Mouse (Mus musculus) spleen, adult 2 months (tissue): ENCODE data around the gene Rab4a. TPM values are rescaled to one million over a fixed set of nuclear protein-coding genes. Genes with fewer than 3 reads are reported as not detected.

Source experiments
- DNase-seq, 2 experiments: peaks; one replicate each; pipeline versions ENCODE4 v3.0.0 to v3.0.0-alpha.2; 2012 to 2021; ENCODE audit warnings: low spot score in 2 of 2, low read depth in 1 of 2
- H3K27ac ChIP-seq: fragments of 200-500 bp; 2 replicates; pipeline ENCODE4 v1.5.1; 2012; ENCODE audit warnings: low read length, inconsistent platforms; ENCODE audit not compliant: insufficient read depth
- H3K27me3 ChIP-seq: fragments of 200-500 bp; 2 replicates; pipeline ENCODE4 v1.6.1; 2012; ENCODE audit warnings: mild to moderate bottlenecking, moderate library complexity, low read length, inconsistent platforms; ENCODE audit not compliant: control insufficient read depth, insufficient read depth
- H3K36me3 ChIP-seq: fragments of 200-500 bp; 2 replicates; pipeline ENCODE4 v1.6.1; 2012; ENCODE audit warnings: mild to moderate bottlenecking, low read length, inconsistent platforms; ENCODE audit not compliant: control insufficient read depth, insufficient read depth
- H3K4me1 ChIP-seq: fragments of 200-500 bp; 2 replicates; pipeline ENCODE4 v1.6.1; 2011; ENCODE audit warnings: inconsistent platforms; ENCODE audit not compliant: control insufficient read depth, insufficient read depth, insufficient read length
- H3K4me3 ChIP-seq: fragments of 200-500 bp; 2 replicates; pipeline ENCODE4 v1.5.1; 2011; ENCODE audit warnings: mild to moderate bottlenecking, inconsistent platforms; ENCODE audit not compliant: insufficient read depth, insufficient read length; ENCODE audit errors: extremely low read depth
- CTCF ChIP-seq: fragments of 200-500 bp; IDR thresholded peaks from 2 replicates; pipeline ENCODE4 v1.5.1; 2011; ENCODE audit warnings: mild to moderate bottlenecking, inconsistent platforms; ENCODE audit not compliant: insufficient read depth, insufficient read length, insufficient replicate concordance; ENCODE audit errors: extremely low read depth
- POLR2A ChIP-seq: fragments of 200-500 bp; IDR thresholded peaks from 2 replicates; pipeline ENCODE4 v1.6.1; 2011; ENCODE audit warnings: low read depth, low read length, inconsistent platforms
- WGBS: fragments of 180-500 bp; shearing (Covaris S2); methylation state at CpG from one replicate; pipeline ENCODE4 v1.1.7; 2018; 5-methylcytosine and 5-hydroxymethylcytosine counted together
- polyA plus RNA-seq: library from polyadenylated mRNA; depleted of rRNA; stranded (reverse); fragments of >200 nt; gene quantifications from 2 replicates; pipeline ENCODE4 v1.2.3, GENCODE M21; 2012

Rab4a gene
- polyA plus RNA-seq, 1 experiment, result 4.2 TPM

GRCm38 (mm10) chr8:123793900-123794299 is 11.9 kb upstream of the Rab4a start:
- no peak overlapping the region for H3K27ac ChIP-seq
- no peak for DNase-seq
- no peaks in the 10 kb centered on the region for H3K36me3 ChIP-seq
- H3K4me3 ChIP-seq, result no peak overlapping the region
- TF ChIP-seq CTCF (no peak), POLR2A (no peak)
- WGBS, result 22% methylated on average over 10 of the region's 10 CpGs
- no peaks in the 10 kb centered on the region for H3K27me3 ChIP-seq
- no peaks in the 10 kb centered on the region for H3K4me1 ChIP-seq

DNA sequence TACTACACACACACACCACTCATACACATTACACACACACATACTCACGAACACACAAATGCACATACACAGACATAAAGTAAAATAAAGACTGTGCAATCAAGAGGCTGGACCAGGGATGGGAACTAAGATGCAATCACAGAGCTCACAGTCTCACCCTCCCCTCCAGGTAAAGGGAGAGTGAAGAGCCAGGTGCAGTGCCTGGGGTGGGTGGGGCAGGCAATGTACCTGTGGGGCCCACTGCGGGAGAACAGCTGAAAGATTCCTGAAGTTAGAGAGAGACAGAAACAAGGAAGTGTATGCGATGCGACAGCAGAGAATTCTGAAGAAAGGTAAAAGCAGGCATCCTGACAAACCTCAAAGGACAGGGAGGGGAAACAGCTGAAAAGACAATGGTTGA is 11.0 kb upstream of the Rab4a start:
- Histone ChIP-seq H3K27ac (no peak overlapping the region), H3K4me1 (no peaks in the 10 kb centered on the region), H3K36me3 (no peaks in the 10 kb centered on the region), H3K27me3 (no peaks in the 10 kb centered on the region), H3K4me3 (no peak overlapping the region)
- 82% methylated on average over 4 of the region's 4 CpGs for WGBS
- TF ChIP-seq CTCF (no peak), POLR2A (no peak)
- no peak for DNase-seq

DNA sequence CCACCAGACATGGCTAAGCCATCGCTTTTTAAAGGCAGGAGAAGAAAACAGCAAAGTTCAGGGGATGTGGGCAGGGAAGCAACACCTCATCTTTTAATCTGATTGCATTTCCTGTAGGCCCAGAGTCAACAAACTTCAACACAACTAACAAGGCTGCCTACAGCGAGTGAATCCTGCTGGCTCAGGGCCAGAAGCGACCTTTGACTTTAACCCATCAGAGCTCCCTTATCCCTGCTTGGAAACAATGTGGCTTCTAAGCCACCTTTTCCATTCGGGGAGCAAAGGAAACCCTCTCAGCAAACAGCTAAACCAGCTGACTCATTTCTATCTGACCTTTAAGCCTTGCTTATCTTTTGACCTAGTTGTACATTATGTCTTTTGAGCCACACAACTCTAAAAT is 9.0 kb upstream of the Rab4a start:
- no peak for TF ChIP-seq POLR2A
- TF ChIP-seq CTCF, result no peak
- no peak overlapping the region for H3K4me3 ChIP-seq
- no peak overlapping the region for H3K27ac ChIP-seq

GRCm38 (mm10) chr8:123797928-123798327 is 7.9 kb upstream of the Rab4a start:
- no peak overlapping the region for H3K4me3 ChIP-seq
- H3K27ac ChIP-seq, result no peak overlapping the region
- H3K36me3 ChIP-seq, result no peaks in the 10 kb centered on the region
- H3K27me3 ChIP-seq, result no peaks in the 10 kb centered on the region
- no peak for DNase-seq
- 59% methylated on average over 15 of the region's 15 CpGs for WGBS
- no peaks in the 10 kb centered on the region for H3K4me1 ChIP-seq
- no peak for TF ChIP-seq POLR2A
- no peak for TF ChIP-seq CTCF

More for the DNA sequence above, 9.0 kb upstream of the Rab4a start:
- WGBS, result 73% methylated on average over 4 of the region's 4 CpGs
- Histone ChIP-seq H3K4me1 (no peaks in the 10 kb centered on the region), H3K27me3 (no peaks in the 10 kb centered on the region), H3K36me3 (no peaks in the 10 kb centered on the region)
- DNase-seq, result no peak

DNA sequence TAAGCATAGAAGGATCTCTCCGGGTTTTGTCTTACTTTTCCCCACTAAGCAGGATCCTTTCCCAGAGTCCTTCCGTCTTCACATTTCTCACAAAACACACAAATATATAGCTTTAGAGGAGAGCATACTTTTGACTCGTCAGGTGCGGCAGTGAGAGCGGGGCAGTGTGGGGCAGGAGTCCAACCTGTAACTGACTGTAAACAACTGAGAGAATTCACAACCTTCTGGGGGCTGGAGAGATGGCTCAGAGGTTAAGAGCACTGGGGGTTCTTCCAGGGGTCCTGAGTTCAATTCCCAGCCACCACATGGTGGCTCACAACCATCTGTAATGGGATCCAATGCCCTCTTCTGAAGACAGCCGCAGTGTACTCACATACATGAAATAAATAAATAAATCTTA is 6.4 kb upstream of the Rab4a start:
- Histone ChIP-seq H3K4me3 (no peak overlapping the region), H3K27me3 (no peaks in the 10 kb centered on the region), H3K36me3 (no peaks in the 10 kb centered on the region), H3K4me1 (no peaks in the 10 kb centered on the region), H3K27ac (no peak overlapping the region)
- no peak for TF ChIP-seq CTCF
- TF ChIP-seq POLR2A, result no peak
- WGBS, result 93% methylated on average over 6 of the region's 6 CpGs
- no peak for DNase-seq

GRCm38 (mm10) chr8:123799885-123800284 is 5.9 kb upstream of the Rab4a start:
- Histone ChIP-seq H3K27ac (no peak overlapping the region), H3K4me1 (no peaks in the 10 kb centered on the region), H3K36me3 (no peaks in the 10 kb centered on the region), H3K27me3 (no peaks in the 10 kb centered on the region), H3K4me3 (no peak overlapping the region)
- no peak for DNase-seq
- 57% methylated on average over 3 of the region's 3 CpGs for WGBS
- no peak for TF ChIP-seq CTCF
- no peak for TF ChIP-seq POLR2A

DNA sequence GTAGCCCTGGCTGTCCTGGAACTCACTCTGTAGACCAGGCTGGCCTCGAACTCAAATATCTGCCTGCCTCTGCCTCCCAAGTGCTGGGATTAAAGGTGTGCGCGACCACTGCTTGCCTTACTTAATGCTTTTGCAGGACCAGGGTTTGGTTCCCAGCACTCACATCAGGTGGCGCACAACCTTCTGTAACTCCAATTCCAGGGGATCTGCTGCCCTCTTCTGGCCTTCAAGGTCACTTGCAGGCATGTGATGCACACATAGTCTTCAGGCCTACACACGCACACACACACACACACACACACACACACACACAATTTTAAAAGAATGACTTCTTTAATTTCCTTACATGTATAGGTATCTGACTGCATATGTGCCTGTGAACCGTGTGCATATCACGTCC is 4.9 kb upstream of the Rab4a start:
- no peaks in the 10 kb centered on the region; the same call in 1 of the 2 replicates for H3K27me3 ChIP-seq
- TF ChIP-seq POLR2A (no peak), CTCF (no peak)
- no peak for DNase-seq
- H3K27ac ChIP-seq, result no peak overlapping the region
- H3K4me1 ChIP-seq, result no peaks in the 10 kb centered on the region
- WGBS, result 93% methylated on average over 7 of the region's 7 CpGs
- no peak overlapping the region for H3K4me3 ChIP-seq
- H3K36me3 ChIP-seq, result no peaks in the 10 kb centered on the region
